Mouse (Mus musculus): Measurements from ENCODE around the gene Ppp1r11. TPM values are rescaled to one million over a fixed set of nuclear protein-coding genes. Genes with fewer than 3 reads are reported as not detected.

The Ppp1r11 gene
- total and polyA plus RNA-seq, 2 experiments from 2014 or later, result 29.6 to 84.4 TPM

DNA sequence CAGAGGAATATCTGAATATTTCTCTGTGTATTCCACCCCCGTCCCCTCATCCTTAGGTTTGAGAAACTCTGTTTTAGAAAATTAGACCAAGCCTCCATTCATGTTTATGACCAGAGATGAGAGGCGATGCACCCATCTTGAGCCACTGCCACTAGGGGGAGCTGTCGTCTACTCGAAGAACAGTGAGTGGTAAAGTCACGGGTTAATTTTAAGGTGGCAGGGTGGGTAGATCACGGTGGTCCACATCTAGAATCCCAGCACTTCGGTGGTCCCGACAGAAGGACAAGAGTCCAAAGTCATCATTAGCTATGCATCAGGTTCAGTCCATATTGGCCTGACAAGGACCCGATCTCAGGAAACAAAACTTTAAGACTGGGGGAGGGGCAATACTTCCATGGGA is 36.5 kb downstream of the Ppp1r11 start:
- Histone ChIP-seq H3K4me1 (ENCODE audit: control insufficient read depth, insufficient read depth) (no peaks in the 10 kb centered on the region), H3K36me3 (replicated peaks; ENCODE audit: control insufficient read depth, insufficient read depth, low read length) (no peaks in the 10 kb centered on the region), H3K27ac (ENCODE audit: low read depth) (no peak overlapping the region), H3K4me2 (ENCODE audit: low read depth, low read length) (no peak overlapping the region), H3K9ac (replicated peaks; ENCODE audit: low read depth, low read length) (no peak overlapping the region), H3K27me3 (ENCODE audit: control insufficient read depth, insufficient read depth, low read length) (peaks cover 20% of the 10 kb centered on the region), H3K4me3 (ENCODE audit: low read depth, low read length) (no peak overlapping the region), H3K9me3 (replicated peaks; ENCODE audit: control insufficient read depth, low read length) (no peaks in the 10 kb centered on the region)
- TF ChIP-seq CTCF (IDR thresholded peaks at IDR 0.05; ENCODE audit: low read depth) (peak; percentile 76), EP300 (IDR thresholded peaks at IDR 0.05; ENCODE audit: low read depth) (no peak)
- DNase-seq (ENCODE audit: low spot score) (no peak), ATAC-seq (ENCODE audit: insufficient read depth, low read depth) (no peak)
- 11% methylated on average over 9 of the region's 9 CpGs for WGBS

DNA sequence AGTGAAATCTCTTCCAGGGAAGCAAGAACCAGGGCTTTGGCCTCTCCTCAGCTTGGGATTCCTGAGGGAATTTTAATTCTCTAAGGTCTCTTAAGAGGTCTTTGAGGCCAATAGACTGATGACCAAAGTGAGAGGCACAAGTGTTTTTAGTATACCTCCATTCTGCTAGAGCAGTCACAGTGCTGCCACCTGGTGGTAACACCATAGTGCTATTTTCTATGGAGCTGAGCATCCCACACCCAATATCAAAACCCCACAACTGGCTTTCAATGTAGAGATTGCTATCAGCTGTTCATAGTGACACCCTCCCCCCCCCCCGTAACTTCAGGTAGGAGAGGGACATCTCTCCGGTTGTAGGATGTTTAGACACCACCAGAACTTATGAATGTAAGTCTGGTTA is 37.4 kb downstream of the Ppp1r11 start:
- peak; percentile 66 for DNase-seq (ENCODE audit: low spot score)
- 15% methylated on average over 2 of the region's 2 CpGs for WGBS
- TF ChIP-seq CTCF (IDR thresholded peaks at IDR 0.05; ENCODE audit: low read depth) (peak; percentile 74), EP300 (IDR thresholded peaks at IDR 0.05; ENCODE audit: low read depth) (no peak)
- Histone ChIP-seq H3K9me3 (replicated peaks; ENCODE audit: control insufficient read depth, low read length) (no peaks in the 10 kb centered on the region), H3K27me3 (ENCODE audit: control insufficient read depth, insufficient read depth, low read length) (peaks cover 26% of the 10 kb centered on the region), H3K4me3 (ENCODE audit: low read depth, low read length) (no peak overlapping the region), H3K4me2 (ENCODE audit: low read depth, low read length) (no peak overlapping the region), H3K9ac (replicated peaks; ENCODE audit: low read depth, low read length) (no peak overlapping the region), H3K36me3 (replicated peaks; ENCODE audit: control insufficient read depth, insufficient read depth, low read length) (no peaks in the 10 kb centered on the region), H3K4me1 (ENCODE audit: control insufficient read depth, insufficient read depth) (no peaks in the 10 kb centered on the region), H3K27ac (ENCODE audit: low read depth) (no peak overlapping the region)
- ATAC-seq (ENCODE audit: insufficient read depth, low read depth), result no peak

GRCm38 (mm10) chr17:36912031-36912430 is 39.5 kb downstream of the Ppp1r11 start:
- no peak overlapping the region for H3K4me2 ChIP-seq (ENCODE audit: low read depth, low read length)
- no peak for ATAC-seq (ENCODE audit: insufficient read depth, low read depth)
- H3K4me1 ChIP-seq (ENCODE audit: control insufficient read depth, insufficient read depth), result no peaks in the 10 kb centered on the region
- no peak overlapping the region for H3K27ac ChIP-seq (ENCODE audit: low read depth)
- H3K4me3 ChIP-seq (ENCODE audit: low read depth, low read length), result no peak overlapping the region
- no peaks in the 10 kb centered on the region for H3K9me3 ChIP-seq (replicated peaks; ENCODE audit: control insufficient read depth, low read length)
- DNase-seq (ENCODE audit: low spot score), result no peak
- H3K27me3 ChIP-seq (ENCODE audit: control insufficient read depth, insufficient read depth, low read length), result peaks cover 26% of the 10 kb centered on the region
- no peaks in the 10 kb centered on the region for H3K36me3 ChIP-seq (replicated peaks; ENCODE audit: control insufficient read depth, insufficient read depth, low read length)
- 55% methylated on average over 2 of the region's 2 CpGs for WGBS
- H3K9ac ChIP-seq (replicated peaks; ENCODE audit: low read depth, low read length), result no peak overlapping the region
- TF ChIP-seq CTCF (IDR thresholded peaks at IDR 0.05; ENCODE audit: low read depth) (no peak), EP300 (IDR thresholded peaks at IDR 0.05; ENCODE audit: low read depth) (no peak)

GRCm38 (mm10) chr17:36909802-36910201 is 41.7 kb downstream of the Ppp1r11 start:
- TF ChIP-seq CTCF (IDR thresholded peaks at IDR 0.05; ENCODE audit: low read depth), result no peak
- no peak for TF ChIP-seq EP300 (IDR thresholded peaks at IDR 0.05; ENCODE audit: low read depth)

GRCm38 (mm10) chr17:36908235-36908634 is 43.3 kb downstream of the Ppp1r11 start:
- ATAC-seq (ENCODE audit: insufficient read depth, low read depth), result no peak
- no peak overlapping the region for H3K9ac ChIP-seq (replicated peaks; ENCODE audit: low read depth, low read length)
- H3K36me3 ChIP-seq (replicated peaks; ENCODE audit: control insufficient read depth, insufficient read depth, low read length), result no peaks in the 10 kb centered on the region
- TF ChIP-seq CTCF (IDR thresholded peaks at IDR 0.05; ENCODE audit: low read depth), result no peak
- no peak for TF ChIP-seq EP300 (IDR thresholded peaks at IDR 0.05; ENCODE audit: low read depth)
- no peak for DNase-seq (ENCODE audit: low spot score)
- no peak overlapping the region for H3K4me3 ChIP-seq (ENCODE audit: low read depth, low read length)
- H3K27me3 ChIP-seq (ENCODE audit: control insufficient read depth, insufficient read depth, low read length), result peaks cover 8% of the 10 kb centered on the region
- no peak overlapping the region for H3K4me2 ChIP-seq (ENCODE audit: low read depth, low read length)
- WGBS, result 48% methylated on average over 1 of the region's 1 CpGs
- no peaks in the 10 kb centered on the region for H3K4me1 ChIP-seq (ENCODE audit: control insufficient read depth, insufficient read depth)
- no peak overlapping the region for H3K27ac ChIP-seq (ENCODE audit: low read depth)
- no peaks in the 10 kb centered on the region for H3K9me3 ChIP-seq (replicated peaks; ENCODE audit: control insufficient read depth, low read length)

More at GRCm38 (mm10) chr17:36909802-36910201, 41.7 kb downstream of the Ppp1r11 start:
- ATAC-seq (ENCODE audit: insufficient read depth, low read depth) (no peak), DNase-seq (ENCODE audit: low spot score) (no peak)
- H3K9me3 ChIP-seq (replicated peaks; ENCODE audit: control insufficient read depth, low read length), result no peaks in the 10 kb centered on the region
- H3K27me3 ChIP-seq (ENCODE audit: control insufficient read depth, insufficient read depth, low read length), result peaks cover 11% of the 10 kb centered on the region
- no peak overlapping the region for H3K4me3 ChIP-seq (ENCODE audit: low read depth, low read length)
- H3K4me2 ChIP-seq (ENCODE audit: low read depth, low read length), result no peak overlapping the region
- no peak overlapping the region for H3K9ac ChIP-seq (replicated peaks; ENCODE audit: low read depth, low read length)
- H3K4me1 ChIP-seq (ENCODE audit: control insufficient read depth, insufficient read depth), result no peaks in the 10 kb centered on the region
- no peaks in the 10 kb centered on the region for H3K36me3 ChIP-seq (replicated peaks; ENCODE audit: control insufficient read depth, insufficient read depth, low read length)
- WGBS, result 33% methylated on average over 4 of the region's 4 CpGs
- no peak overlapping the region for H3K27ac ChIP-seq (ENCODE audit: low read depth)

DNA sequence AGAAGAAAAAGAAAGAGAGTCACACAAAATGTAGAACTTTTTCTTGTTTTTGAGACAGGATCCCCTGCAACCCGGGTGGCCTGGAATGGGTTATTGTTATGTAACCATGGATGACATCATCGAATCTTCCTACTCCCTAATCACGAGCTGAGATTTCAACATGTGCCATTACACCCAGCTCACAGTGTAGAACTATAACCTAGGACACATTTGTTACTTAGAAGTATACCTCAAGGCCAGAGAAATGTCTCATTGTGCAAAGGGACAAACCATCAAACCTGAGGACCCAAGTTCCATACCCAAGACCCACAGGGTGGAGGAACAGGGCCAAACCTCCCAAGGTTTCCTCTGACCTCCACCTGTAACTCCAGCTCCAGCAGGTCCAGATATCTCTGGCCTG is 47.9 kb downstream of the Ppp1r11 start:
- H3K4me1 ChIP-seq (ENCODE audit: control insufficient read depth, insufficient read depth), result no peaks in the 10 kb centered on the region

More for the DNA sequence above, 47.9 kb downstream of the Ppp1r11 start:
- Histone ChIP-seq H3K4me3 (ENCODE audit: low read depth, low read length) (no peak overlapping the region), H3K9ac (replicated peaks; ENCODE audit: low read depth, low read length) (no peak overlapping the region), H3K4me2 (ENCODE audit: low read depth, low read length) (no peak overlapping the region), H3K27ac (ENCODE audit: low read depth) (no peak overlapping the region), H3K27me3 (ENCODE audit: control insufficient read depth, insufficient read depth, low read length) (no peaks in the 10 kb centered on the region), H3K36me3 (replicated peaks; ENCODE audit: control insufficient read depth, insufficient read depth, low read length) (no peaks in the 10 kb centered on the region), H3K9me3 (replicated peaks; ENCODE audit: control insufficient read depth, low read length) (no peaks in the 10 kb centered on the region)
- no peak for TF ChIP-seq CTCF (IDR thresholded peaks at IDR 0.05; ENCODE audit: low read depth)
- no peak for TF ChIP-seq EP300 (IDR thresholded peaks at IDR 0.05; ENCODE audit: low read depth)
- DNase-seq (ENCODE audit: low spot score) (no peak), ATAC-seq (ENCODE audit: insufficient read depth, low read depth) (no peak)
- 56% methylated on average over 3 of the region's 3 CpGs for WGBS
